Mouse (Mus musculus): ENCODE data around the gene Cldn7.

- TF ChIP-seq ZNF384 (IDR thresholded peaks at IDR 0.05; ENCODE audit: low read depth, low read length) (no peak), CHD2 (IDR thresholded peaks at IDR 0.05; ENCODE audit: low read depth, low read length) (no peak)
Measured at GRCm38 (mm10) chr11:70001865-70002264, 37.3 kb downstream of the Cldn7 start.
